Mouse (Mus musculus) layer of hippocampus, postnatal 14 days (tissue): ENCODE results near the gene Myo9b. TPM values are rescaled to one million over a fixed set of nuclear protein-coding genes. Genes with fewer than 3 reads are reported as not detected.

Experiments used
- DNase-seq, 2 experiments: peaks; one replicate each; pipeline ENCODE4 v3.0.0; 2021 to 2022; ENCODE audit warnings: low spot score in 2 of 2, mixed read lengths in 1 of 2
- total RNA-seq, 2 experiments: library from RNA; stranded (reverse); gene quantifications; 2 replicates each; pipeline ENCODE4 v1.2.3; 2021

The Myo9b gene
- total RNA-seq, 2 experiments from 2014 or later: 31.2 to 36.4 TPM

GRCm38 (mm10) chr8:71383396-71383795 is 110.9 kb downstream of the Myo9b start:
- no peak for DNase-seq

GRCm38 (mm10) chr8:71383860-71384259 is 111.3 kb downstream of the Myo9b start:
- no peak for DNase-seq

GRCm38 (mm10) chr8:71385212-71385835 is 112.8 kb downstream of the Myo9b start:
- no peak for DNase-seq

- DNase-seq: no peak
Observed at GRCm38 (mm10) chr8:71388267-71388666, 115.8 kb downstream of the Myo9b start.

- no peak for DNase-seq
Observed at GRCm38 (mm10) chr8:71391696-71392095, 119.2 kb downstream of the Myo9b start.

GRCm38 (mm10) chr8:71392391-71392790 is 119.9 kb downstream of the Myo9b start:
- DNase-seq: no peak

GRCm38 (mm10) chr8:71392871-71393270 is 120.4 kb downstream of the Myo9b start:
- DNase-seq: no peak

- DNase-seq: no peak
Observed at GRCm38 (mm10) chr8:71394481-71394880, 122.0 kb downstream of the Myo9b start.

GRCm38 (mm10) chr8:71395071-71395470 is 122.6 kb downstream of the Myo9b start:
- DNase-seq: no peak

GRCm38 (mm10) chr8:71395629-71396028 is 123.1 kb downstream of the Myo9b start, which contains the start of gene Ushbp1:
Gene Ushbp1 (minus strand): TSS chr8:71395802.
- DNase-seq: no peak

- peak; percentile 86 to 97 for DNase-seq
Observed at GRCm38 (mm10) chr8:71396639-71397305, 124.3 kb downstream of the Myo9b start, which contains the start of gene Babam1. Gene Babam1 (plus strand): TSS chr8:71396861.

- DNase-seq: no peak
Observed at GRCm38 (mm10) chr8:71397701-71398100, 125.2 kb downstream of the Myo9b start.

- no peak for DNase-seq
Observed at GRCm38 (mm10) chr8:71400826-71401225, 128.3 kb downstream of the Myo9b start.

- no peak for DNase-seq
Observed at GRCm38 (mm10) chr8:71401454-71401853, 128.9 kb downstream of the Myo9b start.

- DNase-seq: no peak
Observed at GRCm38 (mm10) chr8:71402446-71402964, 130.0 kb downstream of the Myo9b start.

- DNase-seq: no peak
Observed at GRCm38 (mm10) chr8:71403107-71403885, 130.8 kb downstream of the Myo9b start.

GRCm38 (mm10) chr8:71404011-71404410 is 131.5 kb downstream of the Myo9b start:
- DNase-seq: no peak

GRCm38 (mm10) chr8:71404951-71405351 is 132.4 kb downstream of the Myo9b start:
- no peak for DNase-seq

GRCm38 (mm10) chr8:71405401-71406098 is 133.0 kb downstream of the Myo9b start, which contains the start of gene Ankle1:
Gene Ankle1 (plus strand): TSS chr8:71406010.
- peak; percentile 90 to 94 for DNase-seq

- DNase-seq: no peak
Observed at GRCm38 (mm10) chr8:71406099-71407015, 133.8 kb downstream of the Myo9b start.
